Mouse (Mus musculus) heart, postnatal 0 days (tissue): ENCODE data around the gene Olfr456.

Experiments used
- CTCF ChIP-seq: IDR thresholded peaks from 2 replicates; pipeline ENCODE4 v1.5.1; 2016; ENCODE audit warnings: antibody characterized with exemption, control low read depth, low read depth
- EP300 ChIP-seq: IDR thresholded peaks from 2 replicates; pipeline ENCODE4 v1.6.1; 2016; ENCODE audit warnings: antibody characterized with exemption, low read depth

GRCm38 (mm10) chr6:42503478-42503877 is 16.5 kb upstream of the Olfr456 start:
- TF ChIP-seq EP300 (no peak), CTCF (no peak)
